Mouse (Mus musculus): ENCODE measurements around the gene Olfr875. TPM values are rescaled to one million over a fixed set of nuclear protein-coding genes. Genes with fewer than 3 reads are reported as not detected.

The Olfr875 gene
- polyA plus RNA-seq, 1 experiment from 2014 or later: not detected

Other genes starting within 250 kb of the Olfr875 start
- gene Esam, start 243.8 kb upstream of the Olfr875 start, polyA plus RNA-seq (2014; fragmentation: Nextera tagmentation; extraction: Ambion mirVana): 24.0 and 42.5 TPM in 2 replicates
- 0.76 and 1.1 TPM in 2 replicates for gene Vsig2, start 232.6 kb upstream of the Olfr875 start, polyA plus RNA-seq (2014; fragmentation: Nextera tagmentation; extraction: Ambion mirVana)
- 3.5 and 6.9 TPM in 2 replicates for gene Nrgn, start 219.0 kb upstream of the Olfr875 start, polyA plus RNA-seq (2014; fragmentation: Nextera tagmentation; extraction: Ambion mirVana)
- gene Siae, start 216.2 kb upstream of the Olfr875 start, polyA plus RNA-seq (2014; fragmentation: Nextera tagmentation; extraction: Ambion mirVana): 12.1 and 12.4 TPM in 2 replicates
- gene Spa17, start 158.1 kb upstream of the Olfr875 start, polyA plus RNA-seq (2014; fragmentation: Nextera tagmentation; extraction: Ambion mirVana): 10.5 and 11.2 TPM in 2 replicates
- gene Tbrg1, start 114.5 kb upstream of the Olfr875 start, polyA plus RNA-seq (2014; fragmentation: Nextera tagmentation; extraction: Ambion mirVana): 81.4 and 94.0 TPM in 2 replicates
- not detected in 2 replicates for gene Panx3, start 102.6 kb upstream of the Olfr875 start, polyA plus RNA-seq (2014; fragmentation: Nextera tagmentation; extraction: Ambion mirVana)
- not detected in 2 replicates for gene Olfr160, start 55.6 kb upstream of the Olfr875 start, polyA plus RNA-seq (2014; fragmentation: Nextera tagmentation; extraction: Ambion mirVana)
- not detected in 2 replicates for gene Olfr874, start 26.8 kb upstream of the Olfr875 start, polyA plus RNA-seq (2014; fragmentation: Nextera tagmentation; extraction: Ambion mirVana)
- not detected in 2 replicates for gene Olfr876, start 31.2 kb downstream of the Olfr875 start, polyA plus RNA-seq (2014; fragmentation: Nextera tagmentation; extraction: Ambion mirVana)
- gene Olfr877, start 82.4 kb downstream of the Olfr875 start, polyA plus RNA-seq (2014; fragmentation: Nextera tagmentation; extraction: Ambion mirVana): not detected in 2 replicates
- gene Olfr145, start 124.9 kb downstream of the Olfr875 start, polyA plus RNA-seq (2014; fragmentation: Nextera tagmentation; extraction: Ambion mirVana): not detected in 2 replicates
- gene Olfr878, start 146.0 kb downstream of the Olfr875 start, polyA plus RNA-seq (2014; fragmentation: Nextera tagmentation; extraction: Ambion mirVana): not detected in 2 replicates
- not detected in 2 replicates for gene Olfr881, start 220.0 kb downstream of the Olfr875 start, polyA plus RNA-seq (2014; fragmentation: Nextera tagmentation; extraction: Ambion mirVana)